Mouse (Mus musculus): Measurements from ENCODE around the gene Ankrd13a. TPM values are rescaled to one million over a fixed set of nuclear protein-coding genes. Genes with fewer than 3 reads are reported as not detected.

Gene Ankrd13a
- total RNA-seq (2021), result 10 to 100 TPM; 37.2 to 47.9 TPM

DNA sequence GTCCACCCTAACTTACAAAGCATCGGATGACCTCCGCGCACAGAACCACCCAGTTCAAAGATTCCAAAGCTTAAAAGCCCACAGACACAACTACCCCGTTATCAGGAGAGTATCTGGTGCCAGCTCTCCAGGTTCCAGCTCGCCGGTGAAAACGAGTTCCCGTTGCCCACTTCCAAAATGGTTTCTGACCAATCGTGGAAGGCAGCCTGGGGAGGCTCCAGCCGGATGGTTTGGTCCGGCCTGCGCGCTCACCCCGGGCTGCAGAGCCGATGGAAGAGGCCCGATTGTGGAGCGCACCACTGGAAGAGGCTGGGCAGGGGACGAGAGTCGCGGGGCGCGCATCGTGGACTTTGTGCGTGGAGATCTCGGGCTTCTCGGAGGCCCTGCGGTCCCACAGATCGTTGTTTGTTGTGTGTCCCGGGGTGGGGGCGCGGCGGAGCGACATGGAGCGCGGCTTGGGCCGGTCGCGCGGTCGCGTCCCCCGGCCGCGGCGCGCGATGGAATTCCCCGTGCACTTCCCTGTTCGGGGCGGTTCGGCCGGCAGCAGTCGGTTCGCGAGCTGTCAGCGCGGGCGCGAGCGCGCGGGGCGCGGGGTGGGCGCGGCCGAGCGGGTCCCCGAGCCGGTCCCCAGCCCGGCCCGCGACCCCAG is at the start of gene Ankrd13a:
Gene Ankrd13a (plus strand): TSS at position 275 of the 649 bp plus-strand sequence.
- DNase-seq, result peak; percentile 92

DNA sequence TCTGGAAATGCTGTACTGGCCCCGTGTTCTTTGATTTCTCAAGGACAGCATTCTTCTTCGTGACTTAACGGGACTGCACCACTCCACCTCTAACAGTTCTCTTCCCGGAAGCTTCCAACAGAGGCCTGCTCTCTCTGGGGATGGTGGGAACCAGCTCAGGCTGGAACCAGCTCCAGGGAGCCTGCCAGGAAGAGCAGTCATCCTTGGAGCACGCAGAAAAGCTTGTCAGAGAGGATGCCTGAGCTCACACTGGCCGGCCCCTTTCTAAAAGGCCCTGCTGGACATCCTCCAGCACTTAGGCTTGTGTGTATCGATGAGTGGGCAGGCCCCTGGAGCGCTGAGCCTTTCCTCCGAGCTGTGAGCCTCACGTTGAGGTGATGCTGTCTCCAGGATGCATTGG is 46.3 kb upstream of the Ankrd13a start:
- DNase-seq, result no peak

DNA sequence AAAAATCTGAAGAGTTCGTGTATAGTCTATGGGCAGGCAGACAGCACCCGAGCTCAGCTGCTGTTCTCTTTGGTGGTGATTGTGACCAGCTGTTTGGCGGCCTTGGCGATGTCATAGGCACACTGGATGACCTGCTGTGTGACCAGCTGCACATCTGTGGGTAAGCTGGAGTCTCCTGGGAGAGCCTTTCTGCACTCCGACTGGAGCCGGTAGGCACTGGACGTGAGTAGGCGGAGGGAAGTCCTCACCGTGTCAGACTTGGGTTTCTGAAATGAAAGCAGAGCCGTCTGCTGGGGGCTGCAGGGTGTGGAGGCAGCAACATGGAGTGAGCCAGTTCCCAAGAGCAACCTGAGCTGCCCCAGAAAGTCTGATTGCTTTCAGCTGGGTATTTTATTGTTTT is 44.3 kb upstream of the Ankrd13a start:
- DNase-seq, result no peak

DNA sequence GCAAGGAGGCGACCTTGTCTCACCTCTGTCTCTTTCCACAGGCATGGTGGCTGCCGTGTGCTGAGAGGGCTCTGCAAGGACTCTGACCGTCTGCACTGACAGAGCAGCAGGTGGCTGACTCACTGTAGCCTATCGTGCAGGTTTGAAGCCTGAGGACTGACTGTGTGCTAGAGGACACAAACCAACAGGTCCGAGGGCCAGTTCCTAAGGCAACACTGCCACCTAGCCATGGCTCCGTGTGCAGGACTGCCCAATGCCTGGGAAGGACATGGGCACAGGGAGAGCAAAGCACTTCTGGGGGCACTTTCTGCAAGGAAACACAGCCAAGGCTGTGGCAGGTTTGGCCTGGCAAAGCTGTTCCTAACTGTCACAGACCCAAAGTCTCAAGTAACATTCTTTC is 43.0 kb upstream of the Ankrd13a start:
- DNase-seq, result no peak

DNA sequence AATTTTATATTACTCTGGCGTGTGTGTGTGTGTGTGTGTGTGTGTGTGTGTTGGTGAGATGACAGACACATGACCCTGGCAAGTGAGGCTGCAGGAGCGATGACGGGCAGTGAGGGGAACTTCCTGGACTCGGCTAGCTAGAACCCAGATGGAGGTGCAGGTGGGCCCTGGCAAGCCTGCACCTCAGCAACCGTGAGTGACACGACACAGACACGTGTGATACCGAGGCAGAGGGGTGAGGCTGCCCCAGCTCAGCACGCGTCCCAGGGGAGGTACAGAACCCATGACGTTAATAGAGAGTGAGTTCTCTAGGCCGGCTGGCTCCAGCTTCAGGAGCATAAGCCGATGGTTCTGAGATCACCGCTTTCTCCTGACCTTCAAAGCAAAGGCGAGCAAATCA is 42.5 kb upstream of the Ankrd13a start:
- DNase-seq, result no peak

DNA sequence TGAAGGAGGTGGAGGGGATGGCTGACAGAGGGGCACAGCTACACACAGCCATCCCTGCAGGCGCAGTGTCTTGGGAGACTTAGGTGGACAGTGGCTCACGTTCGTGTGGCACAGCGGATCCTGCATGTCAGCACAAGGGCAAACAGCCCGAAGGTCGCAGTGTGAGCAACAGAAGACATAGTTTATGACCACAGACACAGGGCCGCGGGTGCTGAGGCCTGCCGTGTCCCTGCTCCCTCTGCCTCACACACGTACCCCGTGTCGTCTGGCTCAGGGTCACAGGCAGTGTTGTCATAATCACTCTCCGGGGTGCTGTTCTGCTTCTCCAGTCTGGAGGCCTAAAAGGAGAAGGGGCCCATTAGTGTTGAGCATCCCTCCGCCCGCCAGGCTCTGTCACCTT is 40.9 kb upstream of the Ankrd13a start:
- no peak for DNase-seq

DNA sequence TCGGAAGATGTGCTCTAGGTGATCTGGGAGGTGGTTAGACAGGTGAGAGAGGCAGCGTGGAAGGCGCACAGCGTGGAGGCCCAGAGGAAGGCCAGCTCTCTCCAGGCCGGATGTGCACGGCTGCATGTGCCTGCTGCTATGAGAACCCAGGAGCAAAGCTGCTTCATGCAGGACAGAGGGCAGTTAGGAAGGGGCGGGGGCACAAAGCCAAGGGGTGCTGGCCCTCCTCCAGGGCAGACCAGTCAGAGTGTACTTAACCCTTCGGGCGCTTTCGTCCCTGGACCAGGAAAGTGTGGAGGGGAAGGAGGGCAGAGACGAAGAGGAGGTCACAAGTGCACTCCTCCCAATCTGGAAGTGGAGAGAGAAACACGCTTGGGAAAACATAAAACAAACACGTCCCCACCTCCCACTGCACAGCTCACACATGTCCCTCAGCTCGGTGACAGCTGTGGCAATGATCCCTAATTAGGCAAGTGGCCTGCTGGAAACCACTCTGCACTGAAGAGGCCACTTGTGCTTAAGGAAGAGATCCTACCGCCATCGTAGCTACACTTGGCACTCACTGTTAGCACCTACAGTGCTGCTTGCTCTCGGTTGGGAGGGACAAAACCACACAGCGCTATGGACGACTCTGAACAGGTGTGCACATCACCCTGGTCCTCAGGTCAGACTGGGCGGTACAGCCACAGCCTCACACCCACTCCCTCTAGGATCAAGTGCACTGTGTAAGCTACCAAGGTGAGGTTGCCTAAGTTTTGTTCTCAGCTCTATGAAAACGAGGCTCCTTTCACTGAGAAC is 37.2 kb upstream of the Ankrd13a start:
- DNase-seq, result no peak

DNA sequence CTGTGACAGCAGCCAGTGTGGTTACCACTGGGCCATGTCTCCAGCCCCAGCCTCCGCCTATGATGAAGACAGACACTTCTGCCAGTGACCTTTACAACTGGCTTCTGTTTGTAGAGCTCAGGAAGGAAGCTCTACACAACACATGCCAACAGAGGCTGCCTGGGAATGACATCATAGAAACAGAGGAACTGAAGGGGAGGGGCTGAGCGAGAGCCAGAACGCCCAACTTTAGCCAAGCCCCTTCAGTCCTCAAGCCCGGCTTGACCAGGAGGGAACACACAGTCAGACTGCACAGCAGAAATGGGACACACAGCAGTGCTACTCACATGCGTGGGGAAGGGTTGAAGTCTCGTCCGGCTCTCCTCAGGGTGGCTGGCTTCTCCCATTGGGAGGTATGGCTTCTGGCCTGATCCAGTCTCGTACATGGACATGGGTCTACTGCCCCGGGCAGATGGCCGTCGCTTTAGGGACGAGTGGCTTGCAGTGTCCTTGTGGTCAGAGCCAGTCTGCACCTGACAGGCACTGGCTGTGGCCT is 35.7 kb upstream of the Ankrd13a start:
- no peak for DNase-seq

DNA sequence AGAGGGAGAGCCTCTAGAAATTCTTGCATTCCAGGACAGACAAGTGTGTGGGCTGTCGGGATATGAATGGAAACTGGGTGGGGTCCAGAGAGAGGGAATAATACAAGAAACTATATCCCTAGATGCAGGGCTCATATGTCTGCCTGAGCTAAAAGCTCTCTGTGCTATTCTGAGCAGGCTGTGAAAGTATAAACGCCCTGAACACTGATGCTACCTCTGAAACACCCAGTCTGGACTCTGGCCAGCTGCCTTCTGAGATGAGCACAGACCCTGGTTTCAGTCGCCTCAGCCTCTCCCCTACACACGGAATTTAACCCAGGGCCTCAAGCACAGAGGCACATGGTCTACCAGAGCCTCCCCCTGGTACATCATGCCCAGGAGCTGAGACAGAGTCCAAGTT is 33.9 kb upstream of the Ankrd13a start:
- no peak for DNase-seq

DNA sequence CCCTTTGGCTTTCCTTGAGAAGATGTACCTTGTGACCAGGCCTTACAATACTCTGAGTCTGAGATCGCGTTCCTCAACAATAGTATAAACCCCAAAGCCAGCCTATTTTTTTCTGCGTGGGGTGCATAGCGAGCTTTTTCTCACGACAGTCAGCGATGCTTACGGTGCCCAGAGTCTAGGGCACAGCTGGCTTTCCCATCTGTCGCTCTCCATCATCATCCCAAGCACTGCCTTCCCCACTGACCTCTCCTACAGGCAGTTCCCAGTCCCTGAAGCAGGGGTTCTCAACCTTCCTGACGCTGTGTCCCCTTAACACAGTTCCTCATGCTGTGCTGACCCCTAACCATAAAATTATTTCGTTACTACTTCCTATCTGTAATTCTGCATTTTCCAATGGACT is 31.9 kb upstream of the Ankrd13a start:
- no peak for DNase-seq

DNA sequence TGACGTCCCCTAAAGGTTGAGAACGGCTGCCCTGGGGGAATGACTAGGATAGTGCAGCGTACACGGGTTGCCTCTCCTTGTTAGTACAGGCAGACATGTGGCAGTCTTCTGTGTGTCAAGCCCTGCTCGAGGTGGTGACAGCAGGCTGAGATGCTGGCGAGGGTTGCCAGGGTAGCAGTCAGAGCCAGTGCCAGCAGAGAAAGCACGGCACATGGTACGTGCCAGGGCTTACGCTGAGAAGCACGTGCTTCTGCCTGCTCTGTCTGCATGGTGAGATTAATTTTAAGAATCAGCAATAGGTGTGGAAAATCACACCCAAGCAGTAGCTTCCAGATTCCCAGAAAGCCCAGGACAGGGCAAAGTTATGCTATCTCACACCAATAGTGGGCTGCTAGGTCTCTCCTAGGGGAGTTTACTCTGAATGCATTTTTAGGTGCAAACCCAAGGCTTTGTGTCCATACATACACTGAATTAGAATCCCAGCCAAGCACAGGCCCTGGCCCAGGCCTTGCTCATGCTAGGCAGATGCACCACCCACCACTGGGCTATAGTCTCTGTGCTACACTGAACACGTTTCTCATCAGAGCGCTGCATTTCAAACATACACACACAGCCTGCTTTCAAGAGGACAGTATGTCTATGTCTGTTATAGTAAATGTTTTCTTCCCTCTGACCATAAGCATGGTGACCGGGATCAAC is 31.3 kb upstream of the Ankrd13a start:
- DNase-seq, result peak; percentile 56 to 73

DNA sequence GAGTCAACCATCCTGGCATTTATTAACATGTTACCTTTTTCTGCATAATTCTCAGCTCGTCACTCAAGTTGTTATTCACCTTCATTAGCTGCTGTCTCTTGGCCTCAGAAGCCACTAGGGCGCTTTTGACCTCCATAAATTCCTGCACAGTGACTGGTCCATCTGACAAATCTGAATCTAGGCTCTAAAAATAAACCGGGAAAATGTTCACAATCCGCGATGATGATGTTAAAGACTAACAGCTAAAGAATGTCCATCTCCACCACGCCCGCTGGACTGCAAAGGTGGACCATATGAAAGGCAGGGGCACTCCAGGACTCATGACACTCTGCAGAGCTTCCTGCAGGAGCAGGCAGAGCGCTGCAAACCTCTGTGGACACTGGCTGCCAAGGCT is 30.8 kb upstream of the Ankrd13a start:
- no peak for DNase-seq

DNA sequence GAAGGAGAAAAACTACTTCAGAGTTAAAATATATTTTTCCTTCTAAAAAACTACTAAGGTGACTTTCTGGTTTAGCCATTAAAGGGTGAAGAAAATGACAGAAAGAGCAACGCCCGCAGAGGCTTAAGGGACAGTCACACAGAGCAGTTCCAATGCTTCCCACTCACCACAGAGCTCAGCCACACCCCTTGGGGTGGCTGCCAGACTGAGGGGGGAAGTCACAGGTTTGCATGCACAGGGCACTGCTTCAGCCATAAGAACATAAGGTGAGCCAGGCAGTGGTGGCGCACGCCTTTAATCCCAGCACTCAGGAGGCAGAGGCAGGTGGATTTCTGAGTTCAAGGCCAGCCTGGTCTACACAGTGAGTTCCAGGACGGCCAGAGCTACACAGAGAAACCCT is 28.9 kb upstream of the Ankrd13a start:
- no peak for DNase-seq

DNA sequence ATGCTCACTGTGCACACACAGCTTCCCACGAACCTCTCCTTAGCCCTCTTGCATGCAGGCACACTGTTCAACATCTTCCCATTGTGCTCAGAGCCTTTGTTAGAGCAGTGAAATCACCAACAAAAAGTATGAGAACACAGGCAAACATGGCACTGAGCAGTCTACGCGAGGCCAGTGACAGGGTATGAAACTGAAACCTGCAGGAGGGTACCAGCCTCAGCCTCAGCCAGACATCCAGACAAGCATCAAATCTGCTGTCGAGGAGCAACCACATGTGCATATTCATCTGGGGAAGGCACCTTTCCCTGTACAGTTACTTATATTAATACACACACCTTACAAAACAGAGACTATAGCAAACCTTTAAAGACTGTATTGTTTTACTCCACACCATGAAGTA is 27.6 kb upstream of the Ankrd13a start:
- DNase-seq, result no peak

DNA sequence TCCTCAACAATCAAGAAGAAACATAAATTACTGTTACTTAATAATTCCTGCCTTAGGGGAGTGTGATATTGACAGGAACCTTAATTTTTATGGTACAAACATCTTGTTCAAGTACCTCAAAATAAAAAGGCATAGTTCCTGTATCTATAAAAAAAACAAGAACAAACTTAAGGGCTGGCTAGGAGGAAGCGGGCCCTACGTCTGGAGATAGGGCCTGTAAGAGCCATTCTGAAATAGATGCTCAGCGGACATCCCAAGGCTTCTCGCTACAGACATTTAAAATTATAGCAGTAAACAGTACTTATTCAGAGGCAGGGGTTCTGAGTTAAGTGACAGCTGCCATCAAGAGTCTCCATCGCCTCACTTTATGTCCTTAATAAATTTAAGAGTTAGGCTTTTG is 27.0 kb upstream of the Ankrd13a start:
- DNase-seq, result no peak

DNA sequence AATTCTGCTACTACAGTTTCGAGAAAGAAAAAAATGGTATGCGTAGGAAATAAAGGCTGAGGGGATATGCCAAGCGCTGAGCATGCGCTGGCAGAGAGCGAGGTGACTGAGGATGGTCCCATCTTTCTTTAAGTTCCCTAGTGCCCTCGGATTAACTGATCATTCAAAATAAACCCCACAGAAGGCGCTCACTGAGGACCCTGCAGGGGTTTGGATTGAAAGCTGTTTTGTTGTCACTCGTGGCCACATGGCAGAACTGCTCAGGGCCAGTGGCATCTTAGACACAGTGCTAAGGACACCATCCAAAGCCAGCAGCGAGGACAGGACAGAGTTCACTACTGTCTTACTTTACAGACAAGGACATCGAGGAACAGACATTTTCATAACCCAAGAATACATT is 24.2 kb upstream of the Ankrd13a start:
- no peak for DNase-seq

DNA sequence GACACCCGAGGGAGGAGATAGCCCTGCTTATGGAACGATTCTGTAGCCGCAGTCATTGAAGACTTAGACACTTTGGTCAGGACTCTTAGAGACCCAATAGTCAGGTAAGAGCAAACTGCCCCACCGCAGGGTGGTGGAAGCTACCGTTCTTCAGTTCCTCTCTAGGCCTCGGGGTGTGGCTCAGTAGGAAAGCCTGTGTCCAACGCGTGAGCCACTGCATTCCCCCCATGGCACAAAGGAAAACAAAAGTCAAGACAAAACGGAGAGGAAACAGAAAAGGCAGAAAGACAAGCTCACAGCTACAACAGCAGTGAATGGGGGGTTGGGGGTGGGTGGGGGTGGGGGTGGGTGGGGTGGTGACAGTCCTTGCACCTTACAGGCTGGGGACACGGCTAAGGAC is 22.1 kb upstream of the Ankrd13a start:
- DNase-seq, result no peak

DNA sequence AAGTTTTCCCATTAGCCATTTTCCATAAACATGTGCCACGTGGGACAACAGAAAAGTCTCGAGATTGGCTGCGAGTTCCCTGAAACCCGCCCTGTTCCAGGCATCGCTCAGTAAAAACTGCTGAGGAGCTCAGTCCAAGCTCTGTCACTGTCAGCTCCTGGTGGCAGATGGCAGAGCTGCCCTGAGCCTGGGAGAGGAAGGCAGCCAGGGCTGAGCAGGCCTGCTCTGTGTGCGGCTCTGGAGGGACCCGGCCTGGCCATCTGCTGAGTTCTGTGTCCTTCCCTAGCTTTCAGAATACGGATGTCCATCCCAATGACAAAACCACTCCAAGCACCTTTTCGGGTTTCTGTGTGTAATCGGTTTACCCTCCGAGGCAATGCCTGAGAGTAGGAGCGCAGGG is 21.1 kb upstream of the Ankrd13a start:
- peak; percentile 49 to 54 for DNase-seq

DNA sequence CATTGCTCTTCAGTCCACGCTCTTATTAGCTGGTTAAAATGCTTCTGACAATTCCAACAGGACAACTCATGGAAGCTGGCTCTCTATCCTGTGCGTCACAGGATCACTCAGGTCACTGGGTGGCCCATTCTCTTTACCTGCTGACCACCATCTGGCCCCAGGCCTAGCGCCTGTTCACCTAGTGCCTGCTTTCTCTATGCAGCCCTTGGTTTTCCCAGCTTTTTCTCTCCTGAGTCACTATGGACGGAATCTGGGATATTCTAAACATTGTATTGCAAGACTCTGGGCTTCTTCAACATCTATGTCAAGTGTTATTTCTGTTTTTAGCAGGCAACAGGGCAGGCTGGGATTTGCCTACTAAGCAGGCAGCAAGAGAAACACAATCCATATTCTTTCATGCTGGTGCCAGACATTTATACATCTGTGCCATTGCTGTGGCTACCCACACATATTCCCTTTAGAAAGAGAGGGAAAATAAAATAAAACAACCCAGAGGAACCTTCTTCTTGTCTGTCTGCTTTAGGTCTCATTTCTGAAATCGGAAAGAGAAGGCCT is 14.9 kb upstream of the Ankrd13a start:
- no peak for DNase-seq

DNA sequence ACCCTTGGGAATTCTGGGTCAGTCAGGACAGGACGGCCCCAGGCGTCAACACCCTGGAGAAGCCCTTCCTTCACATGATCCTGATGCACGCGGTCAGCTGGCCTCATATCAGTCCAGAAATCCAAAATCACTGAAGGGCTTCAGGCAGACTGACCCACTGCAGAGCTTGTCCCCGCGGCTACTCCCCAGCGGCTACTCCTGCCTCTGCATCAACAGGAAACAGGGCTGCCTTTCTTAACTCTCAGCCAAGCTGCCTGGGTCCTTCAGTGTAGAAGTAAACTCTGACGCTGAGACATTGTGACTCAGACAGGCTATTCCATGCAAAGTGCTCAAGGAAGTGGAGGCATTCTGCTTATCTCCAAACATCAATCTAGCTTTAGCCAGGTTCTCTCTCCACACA is 12.5 kb upstream of the Ankrd13a start:
- DNase-seq, result no peak

DNA sequence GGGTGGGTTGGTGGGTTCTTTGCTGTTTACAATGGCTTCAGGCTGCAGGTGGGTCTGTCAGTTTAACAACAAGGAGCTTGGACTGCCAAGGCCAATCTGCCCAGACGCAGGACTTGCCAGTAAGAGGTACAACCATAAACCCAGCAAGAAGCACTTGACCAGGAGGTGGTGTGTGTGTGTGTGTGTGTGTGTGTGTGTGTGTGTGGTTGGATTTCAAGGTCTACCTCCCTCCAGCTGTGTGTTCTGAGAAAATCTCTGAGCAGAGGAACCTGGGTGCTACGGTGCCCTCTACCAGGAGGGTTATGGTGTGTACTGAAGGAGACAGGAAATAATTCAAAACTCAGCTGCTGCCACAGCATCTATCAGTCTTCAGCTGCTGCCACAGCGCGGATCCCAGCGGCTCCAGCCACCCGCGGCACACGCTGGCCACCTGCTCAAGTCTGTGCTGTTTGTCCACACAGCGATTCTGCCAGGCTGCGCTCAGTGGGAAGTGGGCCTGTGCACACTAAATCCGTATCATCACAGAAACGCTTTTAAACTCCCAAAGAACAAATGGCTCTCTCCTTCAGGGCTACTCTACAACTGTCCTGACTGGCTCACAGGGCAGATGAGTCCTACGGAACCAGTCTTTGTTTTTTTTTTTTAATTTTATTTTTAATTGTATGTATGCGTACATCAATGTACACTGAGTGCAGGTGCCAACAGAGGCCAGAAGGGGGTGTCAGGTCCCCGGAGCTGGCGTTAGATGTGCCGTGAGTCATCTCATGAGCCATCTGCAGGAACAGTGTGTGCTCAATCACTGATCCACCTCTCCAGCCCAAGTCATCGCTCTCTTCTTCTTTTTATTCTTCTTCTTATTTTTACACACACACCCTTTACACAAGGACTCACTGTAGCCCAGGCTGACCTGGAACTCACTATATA is 9.4 kb upstream of the Ankrd13a start:
- no peak for DNase-seq

DNA sequence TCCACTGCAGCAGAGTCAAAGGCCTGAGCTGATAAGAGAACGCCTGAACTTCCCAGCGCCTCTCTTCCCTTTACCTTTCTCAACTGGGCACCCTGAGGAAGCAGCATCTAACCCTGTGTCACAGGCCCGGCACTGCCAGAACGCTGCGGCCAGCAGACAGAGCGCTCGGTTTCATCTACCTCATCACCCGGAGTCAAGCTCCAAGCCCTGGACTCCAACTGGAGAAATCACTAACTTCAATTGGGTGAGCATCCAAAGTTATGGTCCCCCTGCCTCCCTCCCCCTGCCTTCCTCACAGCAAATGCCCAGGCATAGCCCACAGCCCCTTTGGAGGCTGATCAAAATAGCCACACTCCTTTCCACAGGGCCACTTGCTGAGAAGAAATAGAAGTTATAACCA is 7.8 kb upstream of the Ankrd13a start:
- DNase-seq, result no peak

Measured in layer of hippocampus, postnatal 36 days (tissue).